Mouse (Mus musculus): ENCODE measurements around the gene Gm10577.

DNA sequence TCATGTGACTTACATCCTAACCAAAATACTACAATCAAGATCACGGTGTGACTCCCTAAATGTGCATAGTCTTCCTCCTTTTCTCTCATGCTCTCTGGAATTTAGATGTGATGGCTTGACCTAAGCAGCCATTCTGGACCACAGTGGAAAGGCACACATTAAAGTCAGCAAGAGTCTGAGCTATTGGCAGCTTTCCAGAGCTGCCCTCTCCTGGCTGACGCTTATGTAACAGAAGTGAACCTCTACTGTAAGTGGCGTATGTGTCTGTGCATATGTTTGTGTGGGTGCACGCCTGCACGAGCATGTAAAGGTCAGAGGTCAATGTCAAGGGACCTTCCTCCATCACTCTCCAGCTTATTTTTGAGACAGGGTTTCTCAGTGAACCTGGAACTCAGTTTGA, 14.6 kb upstream of the Gm10577 start:
- TF ChIP-seq POLR2A (IDR thresholded peaks at IDR 0.05; ENCODE audit: insufficient read depth, low read depth, low read length): no peak
- TF ChIP-seq CTCF (IDR thresholded peaks at IDR 0.05; ENCODE audit: insufficient read depth, low read depth, low read length): no peak

Data from olfactory bulb, adult 2 months (tissue).